Mouse (Mus musculus): ENCODE results near the gene AI481877.

Gene AI481877

DNA sequence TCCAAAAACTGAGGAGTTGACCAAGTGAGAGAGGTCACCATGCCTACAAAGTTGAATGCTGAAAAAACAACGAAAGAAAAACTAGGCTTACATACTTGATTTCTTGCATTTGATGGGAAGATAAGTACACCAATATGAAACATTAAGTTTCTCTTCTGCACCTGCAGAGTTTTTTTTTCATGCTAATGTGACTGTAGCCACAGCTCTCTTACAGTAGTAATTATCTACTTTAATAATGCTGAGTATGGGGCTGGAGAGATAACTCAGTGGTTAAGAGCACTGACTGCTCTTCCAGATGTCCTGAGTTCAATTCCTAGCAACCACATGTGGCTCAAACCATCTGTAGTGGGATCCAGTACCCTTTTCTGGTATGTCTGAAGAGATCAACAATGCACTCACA is 13.7 kb downstream of the AI481877 start:
- DNase-seq (ENCODE audit: low spot score in 2 of 2) = no peak

DNA sequence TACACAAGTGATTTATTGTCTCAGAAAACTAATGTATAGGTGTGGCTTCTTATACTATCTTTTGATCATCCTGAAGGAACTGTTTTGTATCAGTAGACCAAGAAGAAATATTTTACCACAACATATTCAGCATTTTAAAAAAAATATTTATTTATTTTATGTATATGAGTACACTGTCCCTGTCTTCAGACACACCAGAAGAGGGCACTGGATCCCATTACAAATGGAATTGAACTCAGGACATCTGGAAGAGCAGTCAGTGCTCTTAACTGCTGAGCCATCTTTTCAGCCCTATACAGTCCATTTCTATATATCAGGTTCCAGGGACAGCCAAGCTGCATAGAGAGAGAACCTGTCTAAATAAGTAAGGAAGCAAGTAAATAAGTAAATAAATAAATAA is 15.2 kb downstream of the AI481877 start:
- DNase-seq (ENCODE audit: low spot score in 2 of 2) = no peak

DNA sequence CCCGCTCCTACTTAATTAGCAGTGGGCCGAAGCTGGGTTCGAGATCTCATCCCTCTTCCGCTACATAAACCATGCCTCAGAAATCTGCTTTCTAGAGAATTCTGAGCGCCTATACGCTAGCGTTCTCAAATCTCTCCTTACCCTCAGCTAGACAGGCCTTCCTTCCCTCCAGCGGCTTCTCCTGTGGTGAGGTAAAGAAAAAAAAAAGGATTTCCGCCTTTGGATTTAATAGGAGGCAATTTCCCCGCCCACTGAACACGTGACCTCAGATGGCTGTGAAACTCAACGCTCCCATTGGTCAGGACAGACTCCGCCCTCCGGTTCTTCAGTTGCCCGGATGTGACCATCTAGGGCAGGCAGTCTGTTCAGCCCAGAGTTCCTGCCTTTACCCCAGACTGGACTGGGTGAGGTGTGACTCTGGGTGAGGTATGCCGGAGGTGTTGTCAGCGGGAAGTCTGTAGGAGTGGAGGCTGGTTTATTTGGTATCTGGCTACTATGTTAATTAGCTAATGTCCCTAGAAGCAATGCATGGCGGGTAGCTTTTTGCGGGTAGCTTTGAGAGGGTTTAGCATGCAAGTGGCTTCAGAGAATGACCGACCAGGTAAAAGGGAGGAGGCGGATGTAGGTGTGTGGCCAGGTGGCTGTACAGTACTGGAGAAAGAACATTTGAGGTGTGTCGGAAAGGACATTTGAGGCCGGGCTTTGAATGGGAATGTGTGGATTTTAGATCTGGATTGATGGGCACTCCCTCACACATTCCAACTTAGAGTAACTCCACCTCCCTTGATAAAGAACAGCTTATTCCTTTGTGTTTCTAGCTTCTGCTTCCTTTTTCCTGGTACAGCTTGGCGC is 20.9 kb downstream of the AI481877 start:
- no peak for DNase-seq (ENCODE audit: low spot score in 2 of 2)

DNA sequence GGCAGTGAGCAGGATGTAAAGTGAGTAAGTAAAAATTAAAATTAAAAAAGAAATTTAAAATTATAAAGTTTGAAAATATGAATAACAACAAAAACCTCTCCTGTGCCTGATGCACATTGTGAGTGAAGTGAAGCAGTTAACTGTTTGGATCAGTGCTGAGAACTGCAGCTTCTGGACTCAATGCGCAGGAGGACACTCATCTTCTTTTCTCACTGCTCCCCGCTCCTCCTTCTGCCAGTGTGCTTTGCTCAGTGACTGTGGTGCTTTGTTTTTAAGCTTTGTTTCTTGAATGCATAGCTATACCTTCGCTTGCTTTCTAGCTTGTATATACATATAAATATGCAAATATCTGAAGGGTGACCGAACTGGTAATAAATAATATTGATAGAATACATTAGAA is 30.1 kb downstream of the AI481877 start:
- no peak for DNase-seq (ENCODE audit: low spot score in 2 of 2)

DNA sequence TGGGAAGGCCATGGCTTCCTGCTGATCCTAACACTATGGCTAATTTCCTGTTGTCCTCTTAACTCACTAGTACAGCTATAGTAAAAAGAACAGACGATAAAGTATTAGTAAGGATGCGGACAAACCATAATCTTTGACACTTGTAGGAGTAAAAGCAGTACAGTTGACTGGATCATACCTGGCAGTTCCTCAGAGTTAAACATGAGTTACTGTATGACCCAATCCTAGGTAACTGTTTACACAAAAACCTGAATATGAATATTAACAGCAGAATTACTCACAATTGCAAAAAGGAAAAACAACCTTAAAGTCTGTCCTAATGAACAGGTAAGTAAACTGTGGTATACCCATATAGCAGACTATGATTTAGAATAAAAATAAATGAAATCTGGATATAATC is 30.9 kb downstream of the AI481877 start:
- no peak for DNase-seq (ENCODE audit: low spot score in 2 of 2)

DNA sequence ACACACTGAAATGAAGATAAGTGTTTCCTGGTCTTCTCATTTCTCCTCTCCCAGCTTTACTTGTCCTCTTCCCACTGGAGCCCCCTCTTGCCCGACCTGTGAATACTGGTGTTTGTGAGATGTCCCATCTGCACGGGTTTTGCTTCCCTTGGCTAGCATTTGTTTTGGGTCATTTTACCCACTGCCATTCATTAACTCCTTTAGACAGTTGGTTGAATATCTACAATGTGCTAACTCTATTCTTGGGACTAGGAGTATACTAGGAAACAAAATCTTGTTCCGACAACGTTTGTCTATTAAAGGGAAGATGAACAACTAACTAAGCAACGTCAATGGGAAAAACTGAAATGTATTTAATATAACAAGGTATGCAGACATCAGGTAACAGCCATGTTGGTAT is 32.1 kb downstream of the AI481877 start:
- no peak for DNase-seq (ENCODE audit: low spot score in 2 of 2)

DNA sequence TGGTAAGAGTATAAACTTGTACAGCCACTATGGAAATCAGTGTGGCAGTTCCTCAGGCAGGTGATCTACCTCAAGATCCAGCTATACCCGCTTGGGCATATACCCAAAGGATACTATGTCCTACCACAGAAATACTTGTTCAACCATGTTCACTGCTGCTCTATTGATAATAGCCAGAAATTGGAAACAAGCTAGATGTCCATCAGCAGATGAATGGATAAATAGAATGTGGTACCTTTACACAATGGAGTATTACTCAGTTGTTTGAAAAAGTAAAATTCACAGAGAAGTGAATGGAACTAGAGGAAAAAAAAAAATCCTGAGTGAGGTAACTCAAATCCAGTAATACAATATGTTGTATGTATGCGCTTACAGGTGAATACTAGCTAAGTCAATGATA is 34.6 kb downstream of the AI481877 start:
- no peak for DNase-seq (ENCODE audit: low spot score in 2 of 2)

DNA sequence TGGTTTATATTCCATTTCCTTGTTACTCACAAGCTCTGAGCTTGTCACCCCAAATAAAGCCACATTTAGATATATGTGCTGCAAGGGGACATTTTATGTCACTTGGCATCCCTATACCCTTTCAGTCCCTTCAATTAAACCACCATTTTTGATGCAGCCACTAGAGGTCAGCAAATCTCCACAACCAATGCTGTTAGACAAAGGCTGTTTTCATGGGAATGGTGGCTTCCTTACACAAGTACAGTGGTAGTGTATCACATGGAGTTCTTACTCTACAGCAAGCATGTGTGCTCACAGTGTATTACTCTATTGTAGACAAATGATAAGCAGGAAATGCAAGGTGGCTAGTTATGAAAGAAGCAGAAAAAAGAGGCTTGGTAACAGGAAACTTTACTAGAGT is 42.4 kb downstream of the AI481877 start:
- DNase-seq (ENCODE audit: low spot score in 2 of 2) = peak; percentile 15 to 73

DNA sequence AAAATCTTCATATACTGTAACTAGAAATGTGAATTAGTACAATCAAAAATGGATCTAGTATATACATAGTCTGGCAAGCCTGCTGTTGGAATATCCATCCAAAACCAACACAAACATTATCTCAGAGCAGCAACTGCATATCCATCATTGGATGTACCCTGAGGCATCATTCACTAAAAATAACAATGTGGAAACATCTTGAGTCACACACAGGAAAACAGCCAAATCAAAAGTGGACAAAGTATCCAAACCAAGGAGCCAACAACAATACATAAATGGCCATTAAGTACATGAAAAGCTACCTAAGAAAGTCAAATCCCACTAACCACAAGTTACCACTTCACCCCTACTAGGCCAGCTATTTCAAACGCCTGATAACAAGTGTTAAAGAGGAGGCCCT is 49.4 kb downstream of the AI481877 start:
- DNase-seq (ENCODE audit: low spot score in 2 of 2) = no peak

DNA sequence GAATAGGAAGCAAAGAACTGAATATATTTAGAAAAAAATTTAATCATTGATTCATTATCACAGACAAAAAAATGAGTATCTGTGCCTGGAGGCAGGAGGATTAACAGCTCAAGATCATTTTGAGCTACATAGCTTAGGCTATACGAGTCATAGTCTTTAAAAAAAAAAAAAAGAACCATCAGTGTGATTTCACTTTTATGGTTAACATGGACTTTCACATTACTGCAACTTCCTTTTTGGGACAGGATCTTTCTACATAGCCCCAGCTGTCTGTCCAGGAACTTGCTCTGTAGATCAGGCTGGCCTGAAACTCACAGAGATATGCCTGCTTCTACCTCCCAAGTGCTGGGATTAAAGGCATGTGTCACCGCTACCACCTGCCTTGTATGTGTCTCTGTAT is 55.4 kb downstream of the AI481877 start:
- DNase-seq (ENCODE audit: low spot score in 2 of 2) = no peak

DNA sequence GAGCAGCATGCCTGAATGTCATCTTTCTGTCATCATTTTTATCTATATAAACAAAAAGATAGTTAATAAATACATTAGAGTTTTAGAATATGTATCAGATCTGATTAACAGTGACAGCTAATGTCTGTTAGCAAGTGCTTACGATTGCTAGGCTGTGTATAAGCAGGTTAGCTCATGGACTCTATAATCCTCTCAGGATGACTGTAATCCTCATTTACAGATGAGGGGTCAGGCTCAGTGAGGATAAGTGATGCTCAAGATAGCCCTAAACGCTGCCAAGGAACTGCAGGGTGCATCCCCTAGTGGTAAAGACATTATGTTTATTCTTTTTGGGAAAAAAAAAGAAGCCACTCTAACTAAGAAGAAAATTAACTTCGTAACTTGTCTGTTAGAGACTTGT is 69.5 kb downstream of the AI481877 start:
- no peak for DNase-seq (ENCODE audit: low spot score in 2 of 2)

DNA sequence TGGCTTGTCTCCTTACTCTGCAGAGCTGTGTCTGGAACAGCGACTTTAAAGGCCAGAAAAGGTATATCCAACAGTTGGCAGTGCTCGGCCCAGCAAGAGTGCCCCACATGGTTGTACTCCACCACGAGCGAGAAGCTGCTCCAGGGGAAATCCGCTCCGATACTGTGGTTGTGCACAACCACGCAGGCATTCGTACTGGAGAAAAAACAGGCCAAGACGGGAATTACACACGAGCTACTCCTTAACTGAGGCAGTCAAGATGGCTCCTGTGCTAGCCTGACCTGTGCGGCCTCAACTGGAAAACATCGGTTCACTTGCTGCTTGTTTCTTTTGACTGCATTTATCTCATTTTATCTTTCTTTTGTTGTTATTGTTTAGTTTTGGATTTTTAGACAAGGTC is 76.3 kb downstream of the AI481877 start:
- no peak for DNase-seq (ENCODE audit: low spot score in 2 of 2)

DNA sequence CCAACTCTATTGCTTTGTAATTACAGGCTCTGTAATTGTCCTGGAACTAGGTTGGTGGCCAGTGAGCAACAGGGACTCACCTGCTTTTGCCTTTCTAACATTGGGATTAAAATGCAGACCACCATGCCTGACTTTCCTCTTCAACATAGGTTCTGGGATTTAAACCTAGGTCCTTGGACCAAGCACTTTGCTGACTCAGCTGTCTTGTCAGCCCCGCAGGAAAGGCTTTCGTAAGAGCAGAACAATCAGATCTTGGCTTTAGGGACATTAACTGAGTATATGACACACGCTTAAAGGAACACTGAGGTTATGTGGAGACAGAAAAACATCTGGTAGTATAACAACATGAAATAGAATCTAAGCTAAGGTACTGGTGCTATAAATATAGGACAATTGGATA is 80.9 kb downstream of the AI481877 start:
- DNase-seq (ENCODE audit: low spot score in 2 of 2) = no peak

DNA sequence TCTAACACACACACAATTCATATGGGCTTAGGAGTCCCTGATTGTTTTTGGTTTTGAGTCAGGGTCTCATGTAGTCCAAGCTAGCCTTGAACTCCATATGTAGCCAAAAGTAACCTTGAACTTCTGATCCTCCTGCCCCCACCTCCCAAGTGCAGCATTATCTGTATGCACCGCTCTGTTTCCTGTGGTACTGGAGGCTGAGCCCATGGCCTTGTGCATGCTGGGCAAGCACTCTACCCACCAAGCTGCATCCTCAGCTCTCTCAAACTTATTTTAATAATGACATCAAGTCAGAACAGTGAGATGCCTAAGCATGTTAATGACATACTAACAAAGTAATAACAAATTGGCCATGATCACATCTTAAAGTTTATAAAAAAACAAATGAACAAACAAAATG is 87.7 kb downstream of the AI481877 start:
- no peak for DNase-seq (ENCODE audit: low spot score in 2 of 2)

DNA sequence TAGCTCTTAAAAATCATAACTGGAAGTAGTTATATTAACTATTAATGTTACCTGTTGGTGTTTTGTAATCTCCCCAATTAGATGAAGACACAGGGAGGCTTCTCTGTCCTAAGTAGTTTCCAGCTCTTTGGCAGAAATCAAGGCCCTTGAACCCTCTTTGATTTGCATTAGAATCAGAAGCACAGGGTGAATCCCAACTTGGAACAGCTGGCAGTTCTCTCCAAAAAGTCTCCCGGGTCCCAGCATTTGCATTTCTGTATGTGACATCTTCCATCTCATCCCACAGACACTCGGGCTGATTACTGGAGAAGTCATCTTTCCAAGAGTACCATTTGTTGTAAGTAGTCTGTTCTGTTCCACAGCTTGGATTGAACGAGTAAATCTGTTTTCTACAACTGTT is 91.6 kb downstream of the AI481877 start:
- no peak for DNase-seq (ENCODE audit: low spot score in 2 of 2)

DNA sequence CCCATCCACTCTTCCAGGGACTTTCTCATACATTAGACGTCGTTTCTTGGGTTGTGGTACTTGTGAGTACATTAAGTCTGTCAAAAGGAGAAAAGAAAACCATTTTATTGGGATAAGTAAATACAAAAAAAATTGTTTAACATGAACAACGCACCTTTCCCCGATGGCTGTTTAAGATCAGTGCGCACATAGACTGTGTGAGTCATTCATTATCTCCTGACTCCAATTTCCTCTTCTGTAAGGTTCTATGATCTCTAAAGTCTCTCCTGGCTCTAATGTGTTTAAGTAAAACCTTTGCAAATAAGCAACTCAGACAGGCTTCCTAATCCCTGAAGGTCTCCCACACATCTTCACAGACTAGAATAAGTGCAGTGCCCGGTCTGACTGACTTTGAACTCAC is 94.9 kb downstream of the AI481877 start:
- no peak for DNase-seq (ENCODE audit: low spot score in 2 of 2)

DNA sequence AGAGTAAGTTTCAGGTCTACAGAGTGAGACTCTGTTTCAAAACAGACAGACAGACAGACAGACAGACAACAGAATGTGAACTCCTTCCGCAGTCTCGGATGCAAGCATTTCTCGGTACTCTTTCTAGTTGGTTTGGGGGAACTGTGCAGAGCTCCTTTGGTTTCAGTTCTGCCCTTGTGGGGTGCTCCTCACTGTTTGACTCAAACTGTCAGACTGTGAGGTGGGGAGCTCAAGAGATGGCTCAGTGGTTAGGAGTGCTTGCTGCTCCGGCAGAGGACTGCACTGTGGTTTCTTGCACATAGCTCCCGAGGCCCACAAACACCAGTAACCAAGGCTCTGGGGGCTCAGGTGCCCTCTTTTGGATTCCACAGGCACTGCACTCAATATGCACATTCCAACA is 95.7 kb downstream of the AI481877 start:
- no peak for DNase-seq (ENCODE audit: low spot score in 2 of 2)

DNA sequence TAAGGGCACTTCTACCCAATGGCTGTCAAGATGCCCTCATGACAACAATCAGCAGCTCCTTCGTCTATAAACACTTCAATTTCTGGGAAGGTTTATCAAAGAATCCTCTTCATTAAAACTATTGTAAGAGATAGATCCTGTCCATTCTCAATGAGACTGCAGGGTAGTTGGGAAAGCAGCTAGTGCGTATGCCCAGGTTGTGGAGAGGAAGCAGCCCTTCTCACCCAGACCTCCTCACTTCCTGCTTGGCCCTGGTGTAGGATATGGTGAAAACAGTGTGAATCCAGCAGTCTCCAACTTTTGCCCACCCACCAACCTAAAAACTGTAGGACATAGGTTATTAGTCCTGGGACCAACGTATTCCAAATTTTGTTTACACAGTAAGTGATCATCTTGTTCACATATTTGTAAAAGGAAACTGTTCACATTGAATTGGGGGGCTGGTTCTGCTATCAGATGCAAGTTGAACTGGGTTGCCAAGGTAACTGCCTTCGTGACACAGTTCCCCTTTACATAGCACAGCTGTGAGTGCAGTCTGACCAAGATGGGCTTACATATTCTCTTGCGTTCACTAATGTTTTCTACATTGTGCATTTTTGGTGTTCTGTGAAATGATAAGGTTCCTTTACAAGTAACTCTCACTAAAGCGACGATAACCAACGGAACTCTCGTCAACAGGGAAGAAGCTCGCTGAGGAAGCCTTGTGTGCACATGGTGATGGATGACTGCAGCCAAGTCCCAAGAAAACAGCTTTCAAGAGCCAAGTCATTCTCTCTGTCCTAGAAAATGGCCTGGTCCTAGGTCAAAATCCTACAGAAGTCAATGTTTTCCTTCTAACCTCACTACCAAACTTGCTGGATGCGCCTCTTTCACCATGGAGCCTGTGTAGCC is 98.1 kb downstream of the AI481877 start:
- no peak for DNase-seq (ENCODE audit: low spot score in 2 of 2)

DNA sequence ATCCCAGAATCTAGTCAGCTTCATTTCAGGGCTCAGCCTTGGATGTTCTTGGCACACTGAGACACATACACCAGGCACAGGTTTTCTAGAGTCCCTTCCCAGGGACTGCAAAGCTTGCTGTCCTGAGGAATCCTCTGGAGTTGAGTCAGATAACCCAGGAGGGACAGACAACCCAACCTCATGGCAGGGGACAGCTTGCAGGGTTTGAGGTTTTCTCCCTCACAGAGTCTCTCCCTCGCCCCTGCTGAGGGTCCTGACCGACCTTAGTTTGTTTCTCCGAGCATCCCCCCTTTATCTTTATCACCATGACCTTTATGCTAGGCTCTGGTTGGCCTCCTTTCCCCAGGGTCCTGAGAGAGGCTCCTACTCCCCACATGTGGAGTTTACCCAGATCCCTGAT is 101.3 kb downstream of the AI481877 start:
- no peak for DNase-seq (ENCODE audit: low spot score in 2 of 2)

DNA sequence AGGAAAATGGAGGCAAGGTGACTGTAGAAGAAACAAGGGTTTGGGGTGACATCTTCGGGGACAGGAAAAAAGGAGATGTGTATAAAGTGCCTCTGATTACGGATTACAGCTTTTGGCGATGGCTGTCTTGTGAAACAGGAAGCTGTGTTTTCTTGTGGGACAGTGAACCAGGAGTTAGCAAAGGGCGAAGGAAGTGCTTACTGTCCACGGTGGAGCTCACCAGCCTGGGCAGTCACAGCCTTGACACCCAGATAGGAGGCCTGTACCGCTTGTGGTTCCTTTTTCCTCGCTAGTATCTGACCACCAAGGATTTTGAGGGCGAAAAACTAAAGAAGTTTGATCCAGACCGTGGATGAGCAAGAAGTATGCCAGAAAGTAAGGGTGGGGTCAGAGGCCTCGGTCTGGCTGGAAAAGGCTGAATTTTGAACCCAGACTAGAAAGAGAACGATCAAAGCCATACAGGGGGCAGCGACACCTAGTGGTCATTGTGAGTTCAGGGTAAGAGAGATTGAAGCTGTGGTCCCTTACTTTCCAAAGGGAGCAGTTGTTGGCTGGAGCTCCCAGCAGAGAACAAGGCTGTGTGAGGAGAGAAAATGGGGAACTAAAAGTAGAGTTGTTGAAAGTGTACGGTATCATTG is 102.2 kb downstream of the AI481877 start:
- peak; percentile 49 to 64 for DNase-seq (ENCODE audit: low spot score in 2 of 2)

DNA sequence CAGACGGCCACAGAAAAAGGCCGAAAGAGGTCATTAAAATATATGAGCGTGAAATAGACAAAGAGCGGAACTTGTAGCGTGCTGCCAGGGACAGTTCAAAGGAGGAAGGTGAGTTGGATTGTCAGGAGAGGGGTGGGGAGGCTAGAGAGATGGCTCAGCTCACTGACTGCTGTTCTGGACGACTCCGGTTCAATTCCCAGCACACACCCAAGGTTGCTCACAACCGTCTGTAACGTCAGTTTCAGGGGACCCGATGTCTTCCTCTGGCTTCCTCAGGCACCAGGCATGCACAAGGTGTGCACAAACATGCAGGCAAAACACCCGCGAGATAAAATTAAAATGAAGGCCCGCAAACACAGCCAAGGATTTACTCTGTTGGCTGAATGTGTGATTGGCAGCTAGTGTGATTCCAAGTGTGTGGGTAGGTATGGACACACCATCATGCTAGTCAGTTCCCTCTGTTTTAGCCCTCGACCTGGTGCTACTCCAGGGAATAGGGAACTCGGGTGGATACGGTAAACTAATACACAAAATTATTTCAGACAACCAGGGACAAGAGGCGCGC is 102.9 kb downstream of the AI481877 start:
- no peak for DNase-seq (ENCODE audit: low spot score in 2 of 2)
